Mouse (Mus musculus) gastrocnemius, adult 8-10 months (tissue): ENCODE results near the gene Gdf7. TPM values are rescaled to one million over a fixed set of nuclear protein-coding genes. Genes with fewer than 3 reads are reported as not detected.

Experiments
- DNase-seq, 2 experiments: peaks; one replicate each; pipeline ENCODE4 v3.0.0; 2022; ENCODE audit warnings: low spot score in 2 of 2
- total RNA-seq, 4 experiments: library from RNA; stranded (reverse); gene quantifications; 2 replicates each; pipeline ENCODE4 v1.2.4; 2022

Gene Gdf7
- total RNA-seq, 4 experiments from 2014 or later = not detected

DNA sequence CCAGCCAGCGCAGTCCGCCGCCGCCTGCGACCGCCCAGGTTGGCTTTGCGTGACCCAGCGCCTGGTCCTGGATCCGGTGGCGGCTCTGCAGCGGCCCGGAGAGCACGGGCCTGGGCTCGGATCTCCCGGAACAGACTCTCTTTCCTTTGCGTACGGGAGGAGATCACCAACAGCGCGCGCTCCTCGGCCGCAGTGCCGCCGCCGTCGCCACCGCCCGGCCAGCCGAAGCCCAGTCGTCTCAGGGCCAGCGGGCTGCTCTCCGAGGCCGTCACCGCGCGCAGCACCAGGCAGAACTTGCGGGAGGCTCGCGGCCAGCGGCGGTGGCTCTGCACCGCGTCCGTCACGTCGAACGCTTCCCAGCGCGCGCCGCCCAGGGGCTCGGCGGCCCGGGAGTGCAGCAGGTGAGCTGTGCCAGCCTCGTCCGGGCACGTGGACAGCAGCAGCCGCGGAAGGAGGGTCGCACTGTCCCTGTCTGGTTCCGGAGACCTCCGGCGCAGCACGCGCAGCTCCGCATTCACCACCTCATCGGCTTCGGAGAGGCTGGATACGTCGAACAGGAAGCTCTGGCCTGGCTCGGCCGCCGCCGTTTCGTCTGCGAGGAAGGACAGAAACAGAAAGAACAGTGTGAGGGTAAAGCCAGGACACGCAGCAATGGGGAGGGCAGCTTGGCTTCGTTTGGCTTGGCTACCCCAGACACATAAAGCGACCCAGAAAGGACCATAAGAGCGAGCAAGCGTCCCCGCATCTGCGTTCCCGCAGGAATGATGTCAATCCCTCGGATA lies 3.2 kb downstream of the Gdf7 start:
- no peak for DNase-seq

DNA sequence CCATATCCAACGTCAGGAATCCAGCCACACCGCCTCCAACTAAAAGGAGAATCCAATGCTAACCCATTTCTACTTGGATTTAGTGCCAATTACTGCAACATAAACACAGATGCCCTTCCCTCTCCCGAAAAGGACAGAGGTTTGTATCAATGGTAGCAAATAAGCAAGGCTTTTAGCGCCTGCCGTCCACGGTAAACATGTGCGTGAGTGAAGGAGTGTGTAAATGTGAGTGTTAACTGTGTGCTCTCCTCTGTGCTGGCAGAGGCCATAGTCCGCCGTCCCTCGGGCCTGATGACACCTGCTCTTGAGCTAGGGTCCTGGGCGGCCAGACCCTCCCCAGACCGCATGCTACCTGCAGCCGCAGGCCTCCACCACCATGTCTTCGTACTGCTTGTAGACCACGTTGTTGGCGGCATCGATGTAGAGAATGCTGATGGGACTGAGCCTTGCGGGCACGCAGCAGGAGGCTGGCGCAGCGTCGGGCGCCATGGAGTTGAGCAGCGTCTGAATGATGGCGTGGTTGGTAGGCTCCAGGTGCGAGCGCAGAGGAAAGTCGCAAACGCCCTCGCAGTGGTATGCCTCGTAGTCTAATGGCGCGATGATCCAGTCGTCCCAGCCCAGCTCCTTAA lies 4.1 kb downstream of the Gdf7 start:
- DNase-seq = no peak

DNA sequence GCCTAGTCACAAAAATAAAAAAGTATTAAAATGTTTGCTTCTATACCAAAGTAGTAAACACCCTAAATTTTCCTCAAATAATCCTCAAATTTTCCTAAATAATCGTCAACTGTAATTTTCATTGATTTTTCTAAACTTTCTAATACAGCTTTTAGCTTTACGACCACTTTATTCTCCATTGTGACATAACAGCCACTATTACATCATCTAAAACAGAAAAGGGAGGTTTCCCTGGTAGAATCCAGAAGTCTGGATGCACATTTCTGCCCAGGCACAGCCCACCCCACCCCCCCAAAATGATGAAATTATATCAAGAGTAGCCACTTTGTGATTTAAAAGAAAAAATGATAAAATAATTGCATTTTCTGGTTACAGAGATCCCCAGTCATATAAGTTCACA lies 5.6 kb downstream of the Gdf7 start:
- DNase-seq = no peak

DNA sequence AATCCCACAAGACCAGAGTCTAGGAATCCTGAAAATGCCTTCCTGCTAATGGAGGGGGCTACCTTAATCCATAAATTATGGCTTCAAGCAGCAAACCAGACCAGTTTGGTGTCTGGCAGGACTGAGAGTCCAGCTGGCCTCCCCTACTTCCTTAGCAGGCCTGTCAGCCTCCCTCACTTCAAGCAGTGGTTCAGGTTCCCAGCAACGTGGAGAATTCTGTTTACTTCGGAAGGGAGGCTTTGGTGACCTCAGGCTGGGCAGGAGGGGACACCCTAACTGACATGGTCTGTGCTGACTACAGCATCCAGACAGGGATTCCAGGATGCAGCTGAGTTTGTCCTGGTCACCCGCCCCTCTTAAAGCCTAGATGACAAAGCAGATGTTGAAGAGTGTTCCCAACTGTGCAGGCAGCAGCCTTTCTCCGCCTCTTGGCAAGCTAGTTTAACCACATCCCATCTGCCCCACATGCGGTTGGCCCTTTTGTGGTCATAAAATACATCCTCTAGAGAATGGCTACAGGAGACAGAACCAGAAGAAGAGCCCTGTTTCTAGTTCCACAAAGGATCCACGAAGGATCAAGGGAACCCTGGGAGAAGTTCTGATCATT lies 6.3 kb downstream of the Gdf7 start:
- DNase-seq = no peak

DNA sequence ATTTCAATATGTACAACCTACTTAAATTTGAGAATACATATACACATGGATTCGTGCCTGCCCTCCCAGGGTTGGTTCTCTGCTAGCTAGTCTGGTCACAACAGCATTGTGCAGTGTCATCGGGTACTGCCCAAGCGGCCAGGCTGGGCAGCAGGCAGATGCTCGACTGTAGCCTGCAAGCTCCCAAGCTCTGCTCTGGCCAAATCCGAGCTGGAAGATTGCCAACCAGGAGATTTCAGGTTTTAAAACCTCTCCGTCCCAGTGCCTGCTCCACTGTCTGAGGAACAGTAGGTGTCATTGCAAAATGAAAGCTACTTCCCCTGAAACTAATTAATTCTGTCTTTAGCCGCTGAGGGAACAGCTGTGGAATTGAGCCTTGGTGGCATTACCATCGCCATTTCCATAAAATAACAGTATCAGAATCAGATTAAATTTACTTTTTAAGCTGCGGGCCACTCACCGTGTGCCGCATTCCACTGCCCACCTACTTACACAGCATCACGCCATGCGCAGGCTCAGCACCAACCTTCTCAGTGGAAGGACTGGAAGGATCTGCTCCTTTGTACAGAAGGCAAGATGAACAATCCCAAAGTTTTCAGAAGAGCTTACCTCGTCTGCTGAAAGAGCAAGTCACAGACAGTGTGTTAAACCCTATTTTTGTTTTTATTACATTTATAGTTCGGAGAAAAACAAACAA lies 10.4 kb downstream of the Gdf7 start:
- no peak for DNase-seq

DNA sequence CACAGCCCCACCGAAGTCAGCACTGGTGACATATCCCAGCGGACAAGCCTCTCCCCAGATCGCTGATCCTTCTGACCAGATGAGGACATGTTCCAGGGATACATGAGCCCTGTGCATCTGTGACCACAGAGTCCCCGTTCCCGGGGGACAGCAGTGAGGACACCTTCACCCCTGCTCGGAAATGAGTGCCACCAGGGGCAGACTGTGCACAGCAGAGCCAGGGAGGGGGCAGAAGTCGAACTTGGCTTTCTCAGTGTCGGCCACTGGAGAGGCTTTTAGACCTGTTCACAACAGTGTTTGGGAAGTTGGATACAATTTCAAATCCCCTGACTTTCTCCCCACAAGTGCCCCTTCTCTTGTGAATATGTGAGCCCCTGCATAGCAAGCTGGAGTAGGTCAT lies 12.3 kb downstream of the Gdf7 start:
- DNase-seq = no peak

DNA sequence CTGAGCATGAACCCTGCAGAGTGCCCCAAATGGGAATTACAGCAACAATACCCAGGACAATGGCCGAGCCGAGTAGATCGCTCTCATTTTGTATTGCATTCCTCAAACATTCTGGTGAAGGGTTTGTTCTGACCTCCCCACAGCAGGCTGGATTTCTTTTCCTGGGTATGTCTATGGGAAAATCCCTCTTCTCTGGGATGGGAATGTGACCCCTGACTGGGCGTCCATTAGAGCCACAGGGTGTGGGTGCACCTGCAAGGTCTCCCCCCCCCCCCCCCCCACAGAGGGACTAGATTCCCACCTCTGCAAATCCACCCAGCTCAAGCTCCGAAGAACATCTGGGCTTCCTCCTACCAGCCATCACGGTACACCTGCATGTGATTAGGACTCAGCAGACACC lies 12.7 kb downstream of the Gdf7 start:
- DNase-seq = no peak

DNA sequence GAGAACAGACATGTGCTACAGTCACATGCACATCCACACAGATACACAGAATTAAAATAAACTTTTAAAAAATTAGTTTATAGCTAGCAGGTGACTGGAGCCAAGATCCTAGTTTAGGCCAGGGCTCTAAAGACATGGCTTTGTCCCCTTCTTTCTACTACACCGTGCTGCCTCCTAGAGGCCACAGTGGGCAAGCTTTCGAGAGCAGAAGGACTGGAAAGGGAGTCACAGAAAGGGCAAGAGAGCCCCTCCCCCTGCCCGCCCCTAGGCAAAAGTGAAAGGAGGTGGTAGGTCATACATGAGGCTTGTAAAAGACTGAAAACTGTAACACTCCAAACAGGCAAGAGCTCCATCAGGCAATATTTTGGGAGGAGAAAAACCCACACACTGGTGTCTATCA lies 13.8 kb downstream of the Gdf7 start:
- DNase-seq = no peak

DNA sequence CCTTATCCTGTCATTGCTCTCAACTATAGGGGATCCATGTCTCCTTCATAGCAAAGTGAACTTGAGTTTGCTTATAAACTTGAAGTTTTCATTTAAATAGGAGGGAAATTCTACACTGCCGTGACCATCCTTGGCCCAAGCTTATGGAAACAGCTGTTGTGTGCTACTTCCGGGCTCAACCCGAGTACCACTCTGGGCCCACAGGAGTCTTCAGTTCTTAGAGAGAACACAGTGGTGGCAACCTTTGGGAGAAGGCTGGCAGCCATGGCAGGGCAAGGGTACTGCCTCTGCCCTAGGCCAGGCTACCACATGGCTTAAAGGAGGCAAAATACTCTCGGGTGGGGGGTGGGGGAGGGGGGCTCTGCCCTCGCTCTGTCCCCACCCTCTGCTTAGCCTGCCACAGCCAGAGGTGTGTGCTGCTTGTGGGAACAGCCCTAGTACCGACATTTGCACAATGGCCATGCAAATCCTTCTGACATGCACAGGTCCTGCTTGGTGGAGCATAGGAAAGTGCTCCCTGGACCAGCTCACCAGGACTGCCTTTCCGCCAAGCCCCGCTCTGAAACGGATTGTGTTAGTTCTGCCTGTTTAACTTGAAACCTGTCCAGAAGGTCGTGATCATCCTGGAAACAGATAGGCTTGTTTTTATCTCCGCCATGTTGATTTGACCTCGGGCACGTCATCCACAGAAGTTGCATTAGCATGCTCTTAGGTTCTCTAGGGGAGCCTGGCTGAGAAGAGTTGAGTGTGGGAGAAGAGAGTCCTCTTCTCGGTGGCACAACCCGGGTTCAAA lies 20.3 kb downstream of the Gdf7 start:
- DNase-seq = no peak

DNA sequence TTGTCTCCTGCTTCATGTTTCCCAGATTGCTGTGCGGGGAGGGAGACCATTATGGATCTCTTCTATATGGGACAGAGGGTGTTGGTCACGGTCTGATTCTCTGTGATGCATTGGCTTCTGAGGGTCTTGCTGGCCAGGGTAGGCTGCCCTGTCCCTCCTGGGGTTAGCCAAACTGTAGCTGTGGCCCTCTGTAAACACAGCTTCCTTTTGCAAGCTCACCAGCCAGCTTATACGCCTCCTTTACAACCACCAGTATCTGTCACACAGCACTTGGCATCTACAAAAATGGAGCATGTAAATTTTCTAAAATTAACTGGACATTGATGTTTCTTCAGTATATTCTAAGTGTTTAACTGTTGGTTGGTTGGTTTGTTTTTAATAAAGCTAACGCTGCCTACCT lies 26.3 kb downstream of the Gdf7 start:
- no peak for DNase-seq

DNA sequence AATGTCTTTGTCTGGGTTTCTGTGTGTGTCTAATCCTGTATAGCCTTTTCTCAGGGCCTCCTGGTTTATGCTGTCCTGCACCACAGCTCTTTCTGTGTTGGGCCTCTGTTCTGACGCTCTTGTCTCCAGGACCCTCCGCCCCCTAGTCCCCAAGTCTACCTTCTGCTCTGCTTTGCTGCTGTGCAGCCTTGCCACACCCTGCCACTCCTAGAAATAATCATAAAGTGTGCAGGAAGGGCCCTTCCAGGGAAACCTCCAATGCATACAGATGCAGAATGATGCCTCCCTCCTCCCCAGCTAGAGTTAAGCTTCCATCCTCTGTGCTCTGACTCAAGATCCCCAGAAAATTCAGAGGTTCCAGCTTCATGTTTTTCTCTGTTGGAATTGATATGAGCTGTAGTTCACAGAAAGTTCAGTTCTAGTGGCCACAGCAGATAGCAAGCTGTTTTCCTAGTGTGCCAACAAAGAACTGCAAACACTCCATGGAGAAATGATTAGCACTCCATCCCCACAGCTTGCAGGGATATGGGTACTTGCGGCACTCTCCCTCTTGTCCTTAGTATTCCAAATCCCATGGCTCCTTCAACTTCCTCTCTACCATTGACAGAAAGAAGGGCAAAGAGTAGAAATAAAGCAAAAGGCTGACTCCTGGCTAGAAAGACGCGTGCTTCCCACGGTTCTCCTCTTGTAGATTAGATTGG lies 28.1 kb downstream of the Gdf7 start:
- no peak for DNase-seq

DNA sequence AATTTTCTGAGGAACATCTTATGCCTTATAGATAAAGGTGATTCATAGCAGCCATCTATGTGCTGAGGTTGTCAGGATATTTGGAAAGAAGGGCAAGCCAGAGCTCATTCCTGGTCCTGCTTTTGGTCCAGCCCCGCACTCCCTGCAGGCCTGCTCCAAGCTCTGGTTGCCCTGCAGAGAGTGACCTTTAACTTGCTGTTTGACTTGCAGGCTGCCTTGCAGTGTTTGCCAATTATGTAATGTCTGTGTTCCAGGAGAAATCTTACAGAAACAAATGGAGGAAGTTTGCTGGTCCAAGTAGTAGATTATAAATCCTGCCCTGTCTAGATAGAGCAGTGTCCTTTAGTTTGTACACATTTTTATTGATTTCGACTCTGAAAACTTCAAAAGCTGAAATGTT lies 30.3 kb downstream of the Gdf7 start:
- no peak for DNase-seq

DNA sequence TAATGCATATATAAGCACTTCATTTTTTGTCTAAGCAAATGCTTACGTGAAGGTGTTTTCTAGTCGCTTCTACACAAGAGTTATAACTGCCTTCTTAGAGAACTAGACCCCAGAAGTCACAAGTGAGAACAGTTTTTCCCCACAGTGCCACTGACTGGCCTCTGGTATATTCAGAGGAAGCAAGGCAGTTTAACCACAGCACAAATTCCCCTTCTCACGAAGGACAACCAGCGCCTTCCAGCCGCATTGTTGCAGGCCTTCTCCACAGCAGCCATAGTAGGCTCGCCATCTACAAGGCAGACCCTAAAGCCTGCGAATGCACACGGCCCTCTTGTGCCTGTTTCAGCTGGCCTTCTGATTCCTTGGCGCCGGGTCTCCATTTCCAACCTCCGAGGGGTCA lies 32.1 kb downstream of the Gdf7 start:
- no peak for DNase-seq

DNA sequence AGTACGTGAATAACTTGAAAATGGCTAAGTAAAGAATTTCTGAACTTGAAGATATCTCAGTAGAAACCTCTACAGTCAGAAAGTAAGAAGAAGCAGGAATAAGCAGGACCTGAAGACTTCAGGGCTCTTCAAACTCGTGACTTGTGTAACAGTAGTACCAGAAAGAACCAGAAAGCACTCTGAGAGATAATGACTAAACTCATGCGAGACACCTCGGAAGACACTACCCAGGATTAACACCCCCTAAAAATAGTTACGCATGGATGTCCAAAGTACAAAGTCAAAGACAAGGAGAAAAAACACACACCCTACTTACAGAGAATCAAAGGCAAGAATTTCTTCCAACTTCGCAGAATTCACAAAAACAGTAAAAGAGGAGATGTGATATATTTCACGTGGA lies 35.4 kb downstream of the Gdf7 start:
- DNase-seq = no peak

DNA sequence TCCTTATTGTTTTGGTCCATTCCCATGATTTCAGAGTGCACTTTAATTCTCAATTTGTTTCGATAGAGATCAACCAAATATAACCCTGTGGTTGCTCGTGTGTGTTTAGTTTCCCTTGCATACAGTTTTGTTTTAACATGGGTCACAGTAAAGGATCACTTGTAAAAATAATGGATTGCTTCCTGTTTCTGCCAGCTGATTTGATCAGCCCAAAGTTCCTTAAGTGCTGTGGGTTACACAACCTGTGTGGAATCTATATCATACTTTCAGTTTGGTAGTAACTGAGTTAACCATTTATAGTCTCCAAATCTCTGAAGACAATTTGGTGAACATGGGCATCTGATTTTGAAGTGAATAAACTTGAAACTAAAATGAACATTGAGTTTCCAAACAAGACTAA lies 41.5 kb downstream of the Gdf7 start:
- DNase-seq = no peak

Other genes with a start within 250 kb of the Gdf7 start
- 10 to 100 TPM in 1 of 4 experiments, 1 to 10 TPM in 3; 8.4 to 10.2 (median 8.6) TPM for gene Ldah, start 93.8 kb downstream of the Gdf7 start, total RNA-seq
- 1 to 10 TPM; 4.3 to 8.4 (median 5.4) TPM for gene Hs1bp3, start 11.5 kb upstream of the Gdf7 start, total RNA-seq
- gene Rhob, start 198.1 kb upstream of the Gdf7 start, total RNA-seq = 10 to 100 TPM; 19.6 to 44.6 (median 26.7) TPM